Mouse (Mus musculus) gastrocnemius, postnatal 36 days (tissue): Measurements from ENCODE around the gene Rabgef1. TPM values are rescaled to one million over a fixed set of nuclear protein-coding genes. Genes with fewer than 3 reads are reported as not detected.

Experiments used
- DNase-seq, 2 experiments: peaks; one replicate each; pipeline ENCODE4 v3.0.0; 2022
- intact Hi-C: fragments of 180-260 bp; cut with DNase I; formaldehyde crosslinking; loops from one replicate; pipeline ENCODE4 v1.15.1; 2025
- total RNA-seq, 2 experiments: library from RNA; stranded (reverse); gene quantifications; 2 replicates each; pipeline ENCODE4 v1.2.3; 2021

Gene Rabgef1
- total RNA-seq, 2 experiments from 2014 or later, result 67.7 to 81.8 TPM

DNA sequence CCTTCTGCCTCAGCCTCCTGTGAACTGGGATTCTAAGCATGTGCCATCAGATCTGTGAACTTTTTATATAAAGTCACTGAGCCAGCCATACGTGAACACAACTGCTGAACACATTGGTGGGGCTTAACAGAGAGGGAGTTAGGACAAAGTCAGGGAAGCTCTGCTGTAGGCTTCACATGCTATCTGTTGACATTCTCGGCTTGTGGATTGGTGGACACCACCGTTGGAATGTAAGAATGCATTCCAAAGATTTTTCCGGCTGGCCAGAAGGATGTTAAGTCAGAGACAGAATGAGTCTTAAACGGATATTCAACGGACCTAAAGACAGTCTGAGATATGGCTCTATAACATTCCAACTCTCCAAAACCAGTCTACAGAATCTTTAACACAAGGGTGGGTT lies 2.5 kb upstream of the Rabgef1 start:
- intact Hi-C loops, result no loop called here
- no peak for DNase-seq

DNA sequence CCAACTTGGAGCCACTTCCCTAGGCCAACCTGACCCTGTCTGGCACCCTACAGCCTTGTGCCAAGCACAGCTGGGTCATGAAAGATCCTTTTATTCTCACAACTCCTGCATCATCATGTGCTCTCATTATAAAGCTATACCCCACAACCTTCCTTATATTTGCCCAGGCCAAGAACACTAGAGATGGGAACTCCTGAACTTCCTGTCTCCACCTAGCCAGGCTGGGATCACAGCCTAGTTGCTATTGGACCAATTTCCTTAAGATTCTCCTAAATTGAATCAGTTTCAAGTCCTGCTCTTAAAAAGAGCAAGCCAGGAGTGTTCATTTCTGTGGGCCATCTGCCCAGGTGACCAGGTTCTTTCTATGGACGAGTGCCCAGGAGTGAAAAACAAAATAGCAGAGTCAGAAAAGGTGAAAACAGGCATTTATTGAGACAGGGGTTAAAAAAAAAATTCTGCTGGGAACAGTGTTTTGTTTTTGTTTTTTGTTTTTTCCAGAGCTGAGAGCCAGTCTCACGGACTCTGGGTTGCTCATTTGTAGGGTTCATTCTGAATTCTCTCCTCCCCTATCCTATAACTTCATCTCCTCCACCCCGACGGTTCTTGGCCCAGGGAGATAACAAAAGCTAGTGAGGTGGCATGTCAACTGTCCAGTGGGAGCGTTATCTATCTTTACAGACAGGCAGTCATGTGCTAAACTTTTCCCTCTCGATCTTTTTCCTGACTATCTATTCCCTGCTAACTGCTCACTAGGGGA lies 754 bp upstream of the Rabgef1 start:
- intact Hi-C loops, result loop anchor here (5.0 kb wide), 1 partner anchor 51 kb away; no protein-coding TSS in a partner anchor
- DNase-seq, result no peak

DNA sequence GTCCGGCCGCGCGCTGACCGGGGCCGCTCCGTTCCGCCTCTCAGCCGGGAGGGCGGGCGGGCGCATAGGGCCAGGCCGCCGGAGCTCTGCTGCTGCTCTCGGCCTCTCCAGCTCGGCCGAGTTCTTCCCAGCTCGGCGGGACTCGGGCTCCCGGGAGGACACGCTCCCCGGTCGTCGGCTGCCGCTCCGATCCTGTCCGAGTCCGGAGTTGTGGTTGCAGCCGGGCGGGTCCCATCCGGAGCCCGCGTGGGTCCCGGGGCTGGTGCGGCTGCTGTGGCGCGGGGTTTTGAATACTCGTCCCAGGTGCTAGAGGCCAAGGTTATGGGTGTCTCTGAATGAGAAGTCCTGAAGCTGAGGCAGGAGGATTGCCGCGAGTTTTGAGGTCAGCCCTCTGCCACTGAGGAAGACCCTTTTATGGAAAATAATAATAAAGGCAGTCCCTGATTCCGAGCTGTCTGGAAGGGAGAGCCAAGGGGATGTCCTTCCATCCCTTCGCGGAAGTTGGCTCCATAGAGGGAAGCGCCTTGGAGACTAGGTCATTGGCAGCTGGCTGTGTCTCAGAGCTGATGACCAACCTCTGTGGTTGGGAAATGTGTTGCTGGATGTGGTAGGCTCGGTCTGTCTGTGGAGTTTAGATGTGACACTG lies 481 bp downstream of the Rabgef1 start:
- intact Hi-C loops, result loop anchor here (5.0 kb wide), 1 partner anchor 50 kb away; no protein-coding TSS in a partner anchor
- peak; percentile 46 to 64 for DNase-seq

DNA sequence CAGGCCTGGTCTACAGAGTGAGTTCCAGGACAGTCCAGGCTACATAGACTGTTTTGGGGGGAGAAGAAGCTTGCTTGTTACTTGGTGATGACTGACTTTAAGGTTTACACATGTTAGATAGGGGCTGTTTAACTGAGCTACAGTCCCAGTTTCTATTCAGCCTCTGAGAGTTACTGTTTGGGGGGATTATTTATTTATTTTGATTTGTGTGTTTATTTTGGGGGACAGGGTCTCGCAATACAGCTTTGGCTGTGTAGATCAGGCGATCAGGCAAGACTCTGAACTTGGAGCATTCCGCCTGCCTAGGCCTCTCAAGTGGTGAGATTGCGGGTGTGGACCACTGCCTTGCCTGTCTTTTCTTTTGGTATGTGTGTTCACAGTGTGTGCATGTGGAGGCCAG lies 1.4 kb downstream of the Rabgef1 start:
- intact Hi-C loops, result loop anchor here (5.0 kb wide), 1 partner anchor 49 kb away; no protein-coding TSS in a partner anchor
- DNase-seq, result no peak

DNA sequence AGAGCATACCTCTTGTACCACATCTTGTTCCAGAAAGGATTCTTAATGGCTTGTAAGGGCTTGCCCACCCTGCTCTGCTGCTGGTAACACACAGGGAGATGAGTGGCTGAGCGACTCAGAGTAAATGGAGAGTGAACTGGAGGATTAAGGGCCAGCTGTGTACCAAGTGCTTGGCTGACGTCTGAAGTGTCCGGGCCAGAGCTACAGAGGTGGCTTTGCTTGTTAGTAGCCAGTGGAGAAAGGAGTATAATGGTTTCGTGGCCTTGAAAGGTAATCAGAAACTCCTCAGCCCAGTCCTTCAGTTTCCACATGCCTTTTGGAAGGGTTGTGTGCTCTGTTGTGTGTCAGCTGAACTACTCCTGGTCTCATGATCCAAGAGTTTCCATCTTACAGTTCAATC lies 6.3 kb downstream of the Rabgef1 start:
- intact Hi-C loops, result no loop called here
- no peak for DNase-seq

DNA sequence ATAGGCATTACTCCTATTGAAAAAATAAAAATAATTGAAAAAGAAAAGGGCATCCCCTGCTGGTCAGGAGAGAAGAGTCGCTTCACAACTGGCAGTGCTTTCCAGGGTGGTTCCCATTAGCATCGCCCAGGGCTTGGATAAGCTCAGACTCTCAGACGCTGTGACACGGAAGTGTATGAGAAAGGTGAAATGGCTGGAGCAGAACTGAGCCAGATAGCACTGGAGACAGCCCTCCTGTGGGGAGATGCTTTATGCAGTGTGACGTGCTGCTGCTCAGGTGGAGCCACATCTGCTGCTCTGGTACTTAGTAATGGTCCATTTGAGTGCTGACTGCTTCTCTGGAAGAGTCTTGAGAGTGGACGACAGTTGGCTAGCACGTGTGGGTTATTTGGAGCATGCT lies 8.8 kb downstream of the Rabgef1 start:
- DNase-seq, result no peak
- intact Hi-C loops, result no loop called here

DNA sequence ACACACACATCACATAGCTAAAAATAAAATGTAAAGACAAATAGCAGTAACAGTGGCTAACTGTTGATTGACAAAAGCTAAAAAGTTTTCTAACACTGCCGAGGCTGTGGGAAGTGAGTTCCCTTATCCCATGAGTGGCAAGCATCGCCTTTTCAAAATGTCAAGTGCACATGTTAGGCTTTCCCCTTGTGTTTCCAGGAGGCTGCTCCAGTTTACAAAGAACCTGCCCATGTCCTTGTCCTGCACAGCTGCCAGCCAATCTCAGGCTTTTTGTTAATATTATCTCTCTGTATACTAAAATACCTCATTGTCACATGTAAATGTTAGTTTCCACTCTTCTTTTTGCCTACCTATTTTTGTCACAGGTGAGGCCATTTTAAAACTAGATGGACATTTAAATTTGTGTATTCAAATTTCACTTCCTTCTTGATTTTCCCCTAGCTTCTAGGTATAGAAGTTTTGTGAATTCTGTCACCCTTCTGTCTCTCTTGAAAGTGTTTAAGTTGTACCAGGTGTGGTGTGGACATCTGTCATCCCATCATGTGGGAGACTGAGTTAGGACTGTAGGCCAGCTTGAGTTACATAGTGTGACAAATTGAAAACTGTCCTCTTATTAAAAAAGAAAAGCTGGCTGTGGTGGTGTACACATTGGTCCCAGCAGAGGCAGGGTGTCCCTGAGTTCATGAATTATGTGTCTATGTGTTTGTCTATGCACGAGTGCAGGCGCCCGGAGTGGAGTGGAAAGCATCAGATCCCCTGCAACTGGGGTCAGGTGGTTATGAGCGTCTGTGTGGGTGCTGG lies 10.3 kb downstream of the Rabgef1 start:
- intact Hi-C loops, result no loop called here
- DNase-seq, result no peak

DNA sequence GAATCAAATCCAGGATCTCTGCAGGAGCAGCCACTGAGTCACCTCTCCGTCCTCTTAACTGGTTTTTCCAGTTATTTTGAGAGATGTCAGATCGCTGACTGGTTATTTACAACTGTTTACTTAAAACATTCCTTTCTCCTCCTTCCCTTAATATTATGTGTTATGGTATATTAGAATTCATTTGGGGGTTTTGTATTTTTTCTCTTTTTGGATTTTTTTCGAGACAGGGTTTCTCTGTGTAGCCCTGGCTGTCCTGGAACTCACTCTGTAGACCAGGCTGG lies 10.9 kb downstream of the Rabgef1 start:
- intact Hi-C loops, result no loop called here
- no peak for DNase-seq

DNA sequence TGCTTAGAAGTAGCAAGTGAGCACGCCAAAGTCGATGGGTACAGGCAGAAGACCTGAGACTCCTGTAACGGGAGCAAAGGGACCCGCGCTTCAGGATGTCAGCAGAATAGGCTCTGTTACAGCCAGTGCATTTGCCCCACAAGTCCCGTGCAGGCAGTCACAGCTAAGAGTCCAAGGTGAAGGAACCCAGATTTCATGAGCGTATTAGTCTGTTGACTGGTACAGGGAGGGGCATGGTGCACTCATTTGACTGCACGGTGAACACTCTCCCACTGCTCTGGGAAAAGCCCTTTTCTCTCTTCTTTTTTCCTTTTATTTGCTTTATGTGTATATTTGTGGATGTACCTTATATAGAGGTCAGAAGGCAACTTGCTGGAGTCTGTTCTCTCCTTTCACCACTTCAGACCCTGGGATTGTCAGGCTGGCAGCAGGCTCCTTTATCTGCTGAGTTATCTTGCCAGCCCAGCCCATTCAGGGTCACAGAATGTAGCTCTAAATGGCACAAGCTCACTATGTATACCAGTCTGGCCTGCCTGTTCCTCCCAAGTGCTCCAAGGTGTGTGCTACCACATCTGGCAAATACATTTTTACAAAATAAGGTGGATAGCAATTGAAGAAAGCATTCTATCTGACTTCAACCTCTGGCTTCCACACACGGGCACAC lies 12.7 kb downstream of the Rabgef1 start:
- intact Hi-C loops, result no loop called here
- DNase-seq, result no peak

DNA sequence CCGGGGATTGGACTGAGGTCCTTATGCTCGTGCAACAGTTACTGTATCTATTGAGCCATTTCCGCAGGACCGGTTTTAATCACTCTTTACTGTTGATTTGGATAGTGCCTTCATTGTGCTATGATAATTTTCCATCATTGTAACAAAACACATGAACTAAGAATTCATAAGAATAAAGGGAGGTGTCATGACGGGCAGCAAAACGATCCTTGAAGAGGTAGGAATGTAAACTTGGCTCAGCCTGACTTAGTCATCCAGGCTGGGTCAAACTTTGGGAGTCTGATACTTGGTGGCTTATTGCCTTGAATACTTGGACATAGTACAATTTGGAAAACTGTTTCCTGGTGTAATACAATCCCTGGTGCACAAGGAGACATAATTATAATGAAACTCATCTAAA lies 13.7 kb downstream of the Rabgef1 start:
- intact Hi-C loops, result no loop called here
- DNase-seq, result no peak

DNA sequence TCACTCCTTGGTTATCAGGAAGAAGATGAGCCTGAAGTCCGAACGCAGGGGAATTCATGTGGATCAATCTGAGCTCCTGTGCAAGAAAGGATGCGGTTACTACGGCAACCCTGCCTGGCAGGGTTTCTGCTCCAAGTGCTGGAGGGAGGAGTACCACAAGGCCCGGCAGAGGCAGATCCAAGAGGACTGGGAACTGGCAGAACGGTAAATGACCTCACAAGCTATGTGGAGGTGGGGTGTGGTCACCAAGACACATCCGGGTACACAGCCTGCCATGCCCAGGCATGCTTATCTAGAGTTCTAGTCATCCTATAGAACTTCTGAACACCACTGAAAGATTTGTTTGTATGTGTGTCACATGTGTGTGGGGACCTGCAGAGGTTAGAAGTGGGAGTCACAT lies 15.8 kb downstream of the Rabgef1 start:
- intact Hi-C loops, result no loop called here
- DNase-seq, result no peak

DNA sequence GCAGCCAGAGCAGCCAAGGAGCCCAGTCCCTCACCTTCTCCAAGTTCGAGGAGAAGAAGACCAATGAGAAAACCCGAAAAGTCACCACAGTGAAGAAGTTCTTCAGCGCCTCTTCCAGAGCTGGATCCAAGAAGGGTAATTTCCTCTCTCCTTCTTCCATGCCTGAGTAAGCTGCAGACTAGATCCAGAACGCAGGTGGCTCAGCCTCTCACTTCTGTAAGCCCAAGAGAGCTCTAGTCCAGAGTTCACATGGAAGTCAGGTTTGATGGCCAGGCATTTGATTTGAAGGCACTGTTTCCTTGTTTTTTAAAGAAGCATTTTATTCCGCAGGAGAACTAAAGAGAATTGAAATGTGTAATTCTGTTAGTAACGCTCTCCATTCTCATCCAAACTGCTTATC lies 19.3 kb downstream of the Rabgef1 start:
- intact Hi-C loops, result no loop called here

DNA sequence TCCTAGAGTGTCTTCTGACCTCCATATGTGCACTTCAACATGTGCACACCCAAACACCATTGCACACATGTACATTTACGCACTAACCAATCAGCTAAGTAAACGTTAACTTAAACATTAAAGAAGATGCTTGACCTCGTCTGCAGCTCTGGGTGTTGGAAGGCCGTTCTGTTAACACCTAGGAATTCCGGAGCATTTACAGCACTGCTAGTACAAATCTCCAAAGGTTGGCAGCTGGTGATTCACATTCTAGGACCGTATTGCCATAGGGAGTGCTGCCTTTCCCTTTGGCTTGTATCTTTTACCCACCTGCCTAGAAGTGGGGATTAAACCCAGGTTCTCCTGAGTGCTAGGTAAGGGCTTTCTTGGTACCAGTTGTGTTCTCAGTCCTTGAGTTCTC lies 20.3 kb downstream of the Rabgef1 start:
- intact Hi-C loops, result no loop called here
- DNase-seq, result no peak

More for the DNA sequence above, 19.3 kb downstream of the Rabgef1 start:
- DNase-seq, result no peak

DNA sequence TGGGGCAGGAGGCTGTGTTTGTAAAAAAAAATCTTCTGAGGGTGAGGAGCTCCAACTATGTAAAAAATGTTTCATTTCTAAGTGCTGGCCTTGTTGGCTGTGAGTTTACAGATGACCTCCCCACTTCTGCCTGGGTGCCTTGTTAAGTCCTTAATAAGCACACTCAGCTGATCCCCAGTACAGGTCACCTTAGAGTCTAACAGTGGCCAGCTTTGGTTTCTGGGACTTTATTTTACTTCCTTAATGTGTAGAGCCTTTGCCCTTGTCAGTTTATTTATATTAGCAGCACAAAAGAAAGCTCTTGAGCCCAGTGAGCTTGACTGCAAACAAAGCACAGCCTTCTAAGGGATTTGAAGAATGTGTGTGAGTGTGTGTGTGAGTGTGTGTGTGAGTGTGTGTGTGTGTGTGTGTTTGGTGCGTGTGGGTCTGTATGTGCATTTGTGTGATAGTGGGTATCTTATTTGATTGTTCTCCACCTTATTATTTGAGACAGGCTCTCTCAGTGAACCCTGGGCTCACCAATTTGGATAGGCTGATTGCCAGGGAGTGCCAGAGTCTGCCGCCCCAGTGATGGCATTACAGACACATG lies 20.9 kb downstream of the Rabgef1 start:
- no peak for DNase-seq
- intact Hi-C loops, result no loop called here

DNA sequence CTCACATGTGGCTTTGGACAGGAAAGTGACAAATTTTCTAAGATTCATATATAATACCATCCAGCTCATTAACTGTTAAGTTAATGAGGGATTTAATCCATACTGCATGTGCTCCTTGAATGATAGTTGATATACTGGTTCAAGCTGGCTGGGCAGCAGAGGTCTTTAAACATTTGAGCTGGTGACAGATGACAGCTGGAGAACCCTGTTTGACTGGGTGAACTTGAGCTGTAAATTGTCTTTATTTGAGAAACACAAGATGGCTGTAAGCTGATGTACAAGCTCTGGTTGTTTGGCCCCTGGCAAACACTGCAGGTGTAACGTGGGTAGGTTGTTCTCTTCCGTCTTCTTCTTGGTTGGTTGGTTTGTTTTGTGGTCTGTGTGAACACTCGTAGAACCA lies 22.2 kb downstream of the Rabgef1 start:
- intact Hi-C loops, result loop anchor here (2.0 kb wide), 1 partner anchor 19 kb away; no protein-coding TSS in a partner anchor

DNA sequence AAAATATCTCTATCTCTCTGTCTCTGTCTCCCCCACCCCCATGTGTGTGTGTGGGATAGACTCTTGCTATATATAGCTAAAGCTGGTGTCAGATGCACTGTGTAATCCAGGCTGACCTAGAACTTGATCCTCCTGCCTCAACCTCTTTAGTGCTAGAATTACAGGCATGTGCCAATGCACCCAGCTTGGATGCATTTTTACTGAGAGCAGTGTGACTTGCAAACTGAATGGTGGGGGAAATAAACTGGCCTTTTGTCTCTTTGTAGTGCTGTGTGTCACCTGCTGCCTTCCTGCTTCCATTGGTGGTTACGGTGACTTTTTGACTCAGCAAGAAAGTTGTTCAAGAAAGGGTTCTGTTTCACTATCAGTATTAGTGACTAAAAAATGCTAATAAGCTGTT lies 24.7 kb downstream of the Rabgef1 start:
- no peak for DNase-seq
- intact Hi-C loops, result no loop called here

More for the DNA sequence above, 22.2 kb downstream of the Rabgef1 start:
- no peak for DNase-seq

DNA sequence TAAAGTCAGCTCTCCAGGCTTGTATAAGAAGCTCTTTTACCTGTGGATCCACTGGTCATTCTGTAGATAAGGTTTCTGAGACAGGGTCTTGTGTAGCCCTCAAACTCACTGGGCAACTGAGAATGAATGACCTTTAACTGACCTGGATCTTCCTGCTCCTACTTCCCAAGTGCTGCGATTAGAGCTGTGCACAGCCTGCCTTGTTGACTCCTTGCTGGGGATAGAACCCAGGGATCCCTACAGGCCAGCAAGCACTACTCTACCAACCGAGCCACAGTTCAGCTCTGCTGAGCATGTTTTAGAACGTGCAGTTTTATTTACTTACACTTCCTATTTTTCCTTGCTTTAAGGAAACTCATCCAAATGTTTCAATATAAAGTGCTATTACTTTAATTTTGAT lies 25.9 kb downstream of the Rabgef1 start:
- intact Hi-C loops, result no loop called here
- DNase-seq, result no peak

DNA sequence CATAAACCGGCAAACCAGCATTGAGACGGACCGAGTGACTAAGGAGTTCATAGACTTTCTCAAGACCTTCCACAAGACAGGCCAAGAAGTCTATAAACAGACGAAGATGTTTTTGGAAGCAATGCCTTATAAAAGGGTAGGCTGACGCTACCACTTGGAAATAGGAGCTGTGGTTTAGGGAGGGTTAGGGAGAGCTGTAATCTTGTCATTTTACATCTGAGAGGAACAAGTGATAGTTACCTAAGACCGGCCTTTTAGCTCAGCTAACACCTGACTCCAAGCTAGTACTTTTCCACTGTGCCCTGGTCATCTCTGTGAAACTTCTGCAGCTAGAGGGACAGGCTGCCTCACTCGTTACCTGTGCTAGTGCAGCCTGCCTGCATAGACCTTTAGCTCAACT lies 26.4 kb downstream of the Rabgef1 start:
- no peak for DNase-seq
- intact Hi-C loops, result no loop called here

DNA sequence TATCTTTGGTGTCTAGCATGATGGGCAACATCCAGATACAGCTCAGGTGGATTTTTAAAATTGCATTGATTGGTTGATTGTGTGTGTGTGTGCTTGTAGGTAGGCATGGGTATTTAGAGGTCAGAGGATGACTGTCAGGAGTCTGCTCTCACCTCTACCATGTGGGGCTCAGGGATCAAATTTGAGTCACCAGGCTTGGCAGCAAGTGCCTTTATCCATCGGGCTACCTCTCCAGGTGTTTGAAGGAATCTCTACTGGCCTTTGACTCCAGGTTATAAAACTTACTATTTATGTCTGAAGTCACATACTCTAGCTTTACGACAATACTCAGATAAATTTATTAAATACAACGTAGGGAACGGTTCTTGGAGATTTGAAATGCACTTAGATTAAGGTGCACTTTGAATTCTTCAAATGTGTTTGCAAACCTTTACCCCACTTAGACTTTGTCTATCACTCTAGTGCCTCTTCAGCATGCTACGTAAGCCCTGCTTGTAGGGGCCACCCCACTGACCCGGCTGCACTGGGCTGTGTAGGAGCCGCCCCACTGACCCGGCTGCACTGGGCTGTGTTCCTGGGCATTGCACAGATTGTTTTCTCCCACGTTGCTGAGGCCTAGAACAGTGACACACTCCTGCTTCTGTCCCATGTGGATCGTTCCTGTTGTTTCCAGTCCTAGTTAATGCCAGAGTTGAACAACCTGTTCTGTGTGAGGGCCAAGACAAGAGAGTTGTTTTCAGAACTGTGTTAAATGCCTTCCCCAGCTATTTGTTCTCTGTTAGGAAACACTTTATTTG lies 28.8 kb downstream of the Rabgef1 start:
- DNase-seq, result no peak
- intact Hi-C loops, result no loop called here

DNA sequence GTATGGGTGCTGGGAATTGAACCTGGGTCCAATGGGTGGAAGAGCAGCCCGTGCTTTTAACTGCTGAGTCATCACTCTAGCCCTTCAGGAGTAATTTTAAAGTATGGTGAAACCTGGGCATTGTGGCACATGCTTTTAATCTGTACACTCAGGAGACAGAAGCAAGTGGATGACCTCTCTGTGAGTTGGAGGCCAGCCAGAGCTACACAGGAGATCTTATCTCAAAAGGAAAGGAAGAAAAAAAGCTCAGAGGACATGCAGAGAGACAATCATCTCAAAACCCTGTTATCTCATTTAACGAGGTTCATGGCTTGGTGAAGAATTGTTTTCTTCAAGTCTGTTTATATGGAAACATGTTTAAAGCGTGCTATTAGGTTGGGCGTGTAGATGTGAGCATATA lies 32.4 kb downstream of the Rabgef1 start:
- intact Hi-C loops, result no loop called here
- DNase-seq, result no peak
